Mouse (Mus musculus): ENCODE data around the gene Arhgap31.

GRCm38 (mm10) chr16:38756177-38756503 lies 43.1 kb upstream of the Arhgap31 start:
- no peak for TF ChIP-seq POLR2A (IDR thresholded peaks at IDR 0.05; ENCODE audit: extremely low read depth, insufficient read depth, low read length)
- no peak for TF ChIP-seq CTCF (IDR thresholded peaks at IDR 0.05; ENCODE audit: extremely low read depth, insufficient read depth, low read length)

Measured in cortical plate, adult 2 months (tissue).